Mouse (Mus musculus) ovary, postnatal 14 days (tissue): Measurements from ENCODE around the gene Tef.

Source experiments
- DNase-seq: peaks from one replicate; pipeline ENCODE4 v3.0.0; 2022; ENCODE audit warnings: low spot score

Tef gene

GRCm38 (mm10) chr15:81829208-81829580, 27.0 kb downstream of the Tef start:
- DNase-seq: no peak

- no peak for DNase-seq
These were observed 28.3 kb downstream of the Tef start for GRCm38 (mm10) chr15:81830530-81830929.

DNA sequence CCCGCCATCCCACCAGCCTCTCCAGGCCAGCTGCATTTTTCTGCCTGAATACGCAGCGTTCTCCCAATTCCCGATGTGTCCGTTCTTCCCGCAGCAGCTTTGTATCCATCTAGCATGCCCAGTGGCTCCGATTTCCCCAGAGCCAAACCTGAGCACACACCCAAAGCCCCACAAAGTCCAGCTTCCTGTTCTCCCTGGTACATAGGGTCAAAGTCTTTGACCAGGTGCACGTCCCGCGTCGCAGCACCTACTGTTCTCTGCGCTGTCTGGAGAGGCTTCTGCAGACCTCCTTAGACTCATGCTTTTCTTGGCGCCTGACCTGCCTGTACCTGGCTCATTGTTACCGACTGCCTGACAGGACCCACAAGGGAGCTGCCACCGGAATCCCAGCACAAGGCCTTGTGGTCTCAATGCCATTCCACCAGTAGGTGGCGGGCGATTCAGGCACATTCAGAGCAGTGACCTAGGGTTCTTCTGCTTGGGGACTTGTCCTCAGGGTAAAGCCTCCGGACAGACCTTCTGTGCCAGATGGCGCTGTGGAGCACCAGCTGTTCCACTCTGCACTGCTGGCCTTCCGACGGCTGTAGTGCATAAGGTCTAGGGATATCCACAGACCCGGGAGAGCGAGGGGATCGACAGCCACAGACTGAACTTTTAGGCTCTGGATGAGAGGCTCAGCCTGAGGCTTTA, 29.1 kb downstream of the Tef start:
- peak; percentile 77 for DNase-seq

- DNase-seq: no peak
These were observed 30.0 kb downstream of the Tef start for GRCm38 (mm10) chr15:81832219-81832618.

DNA sequence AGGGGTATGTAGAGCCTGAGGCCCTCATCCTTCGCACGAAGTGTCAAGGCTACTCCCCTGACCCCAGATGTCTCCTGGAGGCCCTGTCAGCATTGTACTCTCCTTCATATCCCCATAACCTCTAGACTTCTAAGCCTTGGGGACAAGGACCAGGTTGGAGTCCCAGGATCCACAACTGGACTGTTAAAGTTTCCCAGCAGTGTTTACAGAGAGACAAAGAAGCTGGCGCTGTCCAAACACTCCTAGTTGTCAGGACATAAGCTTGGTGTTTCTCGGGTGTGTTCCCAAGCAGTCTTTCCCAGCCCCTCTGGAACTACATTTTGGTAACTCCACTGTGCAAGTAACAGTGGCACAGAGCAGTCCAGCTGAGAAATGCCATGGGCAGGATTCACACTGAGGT, 31.3 kb downstream of the Tef start:
- DNase-seq: no peak

DNA sequence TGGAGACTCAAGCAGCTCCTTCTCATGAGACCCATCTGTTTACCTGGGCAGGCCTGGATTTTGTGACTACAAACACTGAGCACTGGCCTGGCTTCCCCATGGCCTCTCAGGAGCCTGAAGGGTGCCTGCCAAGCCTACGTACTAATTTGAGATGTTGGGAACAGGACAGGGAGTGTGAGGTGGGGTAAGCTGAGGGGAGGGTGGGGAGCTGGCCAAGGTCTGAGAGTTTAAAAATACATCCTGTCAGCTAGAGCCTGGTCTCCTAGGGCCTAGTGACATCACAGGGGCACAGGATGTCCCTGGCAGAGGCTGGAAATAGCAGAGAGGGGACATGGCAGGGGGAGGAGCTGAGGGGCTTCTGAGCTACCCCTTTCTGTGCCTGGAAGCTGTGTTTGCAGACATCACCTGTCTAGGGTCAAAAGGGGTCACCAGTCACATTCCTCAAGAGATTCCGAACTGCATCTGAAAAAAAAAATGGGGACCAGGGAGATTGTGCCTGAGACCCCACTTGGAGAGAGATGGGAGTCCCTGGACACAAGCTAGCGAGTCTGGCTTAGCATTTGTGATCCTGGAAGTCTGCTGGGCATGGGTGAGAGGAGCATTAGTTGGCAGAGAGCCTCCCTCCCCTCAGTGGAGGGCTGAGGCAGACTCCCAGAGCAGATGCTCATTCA, 32.1 kb downstream of the Tef start:
- no peak for DNase-seq

GRCm38 (mm10) chr15:81835007-81835880, 33.0 kb downstream of the Tef start:
- no peak for DNase-seq

- peak; percentile 69 for DNase-seq
These were observed 34.1 kb downstream of the Tef start for GRCm38 (mm10) chr15:81836124-81836821.

- no peak for DNase-seq
These were observed 35.0 kb downstream of the Tef start for GRCm38 (mm10) chr15:81836966-81837920.

DNA sequence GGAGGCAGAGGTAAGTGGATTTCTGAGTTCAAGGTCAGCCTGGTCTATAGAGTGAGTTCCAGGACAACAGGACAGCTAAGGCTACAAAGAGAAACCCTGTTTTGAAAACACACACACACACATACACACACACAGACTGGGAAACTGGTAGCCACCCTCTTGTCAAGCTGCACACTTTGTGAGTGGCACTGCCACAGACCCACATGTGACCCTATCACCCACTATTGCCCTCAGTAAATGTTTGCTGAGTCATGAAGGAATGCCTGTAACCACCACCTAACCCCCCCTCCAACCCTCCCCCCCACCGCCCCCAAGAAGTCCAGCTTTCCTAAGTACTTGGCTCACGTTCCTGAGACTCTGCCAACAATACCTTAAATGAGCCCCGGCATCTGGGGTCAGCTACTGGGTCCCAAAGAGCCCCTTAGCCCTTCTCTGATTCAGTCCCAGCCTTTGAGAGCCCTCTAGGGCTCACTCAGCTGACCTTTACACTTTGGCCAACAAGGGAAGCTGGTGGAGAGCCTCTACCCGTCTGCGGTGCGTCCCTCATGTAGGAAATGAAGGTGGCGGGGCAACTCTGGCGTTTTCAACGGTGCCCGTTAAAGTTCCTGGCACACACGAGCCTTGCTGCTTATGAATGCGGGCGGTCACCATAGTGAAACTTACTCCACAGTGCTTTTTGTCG, 36.5 kb downstream of the Tef start:
- DNase-seq: no peak

DNA sequence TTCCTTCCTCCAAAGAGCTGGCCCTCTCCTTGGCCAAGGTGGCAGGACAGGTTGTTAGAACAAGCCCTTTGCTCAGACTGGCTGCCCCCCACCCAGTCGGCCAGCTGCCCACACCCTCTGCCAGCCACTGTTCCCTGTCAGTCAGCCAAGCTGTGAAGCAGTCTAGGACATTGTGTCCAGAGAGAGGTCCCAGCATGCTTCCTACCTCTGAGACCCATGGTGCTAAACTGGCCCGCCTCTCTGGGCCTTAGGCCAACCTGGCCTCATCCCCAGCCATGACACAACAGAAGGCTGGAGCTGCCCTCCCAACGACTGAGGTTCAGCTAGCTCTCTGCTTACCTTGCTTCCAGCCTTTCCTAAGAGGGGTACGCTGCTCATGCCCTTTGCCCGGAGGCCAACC, 37.4 kb downstream of the Tef start:
- DNase-seq: peak; percentile 76

DNA sequence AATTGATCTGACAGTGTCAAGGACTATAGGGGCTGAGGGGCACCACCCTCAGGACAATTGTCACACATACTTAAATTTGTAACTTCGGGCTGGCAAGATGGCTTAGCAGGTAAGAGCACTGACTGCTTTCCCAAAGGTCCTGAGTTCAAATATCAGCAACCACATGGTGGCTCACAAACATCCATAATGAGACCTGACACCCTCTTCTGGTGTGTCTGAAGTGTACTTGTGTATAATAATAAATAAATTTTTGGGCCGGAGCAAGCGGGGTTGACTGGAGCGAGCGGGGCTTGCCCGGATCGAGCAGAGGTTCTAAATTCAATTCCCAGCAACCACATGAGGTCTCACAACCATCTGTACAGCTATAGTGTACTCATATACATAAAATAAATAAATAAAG, 38.1 kb downstream of the Tef start:
- no peak for DNase-seq

DNA sequence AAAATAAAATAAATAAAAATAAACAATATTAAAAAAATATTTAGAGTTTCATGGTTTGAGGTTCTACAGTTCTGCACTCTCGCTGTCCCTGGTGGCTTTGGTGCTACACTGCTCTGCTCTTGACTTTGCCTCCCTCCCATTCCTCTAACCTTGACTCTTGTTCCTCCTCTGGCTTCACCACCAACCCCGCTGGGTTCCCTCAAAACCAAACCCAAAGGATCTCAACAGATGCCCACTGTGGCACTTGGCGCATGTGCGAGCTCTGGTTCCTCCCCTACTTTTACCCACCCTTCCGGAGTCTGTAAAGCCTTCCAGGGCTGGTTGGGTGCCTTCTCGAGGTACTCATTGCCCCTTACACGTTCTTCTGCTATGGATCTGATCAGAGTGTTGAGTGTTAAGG, 40.1 kb downstream of the Tef start:
- DNase-seq: no peak

DNA sequence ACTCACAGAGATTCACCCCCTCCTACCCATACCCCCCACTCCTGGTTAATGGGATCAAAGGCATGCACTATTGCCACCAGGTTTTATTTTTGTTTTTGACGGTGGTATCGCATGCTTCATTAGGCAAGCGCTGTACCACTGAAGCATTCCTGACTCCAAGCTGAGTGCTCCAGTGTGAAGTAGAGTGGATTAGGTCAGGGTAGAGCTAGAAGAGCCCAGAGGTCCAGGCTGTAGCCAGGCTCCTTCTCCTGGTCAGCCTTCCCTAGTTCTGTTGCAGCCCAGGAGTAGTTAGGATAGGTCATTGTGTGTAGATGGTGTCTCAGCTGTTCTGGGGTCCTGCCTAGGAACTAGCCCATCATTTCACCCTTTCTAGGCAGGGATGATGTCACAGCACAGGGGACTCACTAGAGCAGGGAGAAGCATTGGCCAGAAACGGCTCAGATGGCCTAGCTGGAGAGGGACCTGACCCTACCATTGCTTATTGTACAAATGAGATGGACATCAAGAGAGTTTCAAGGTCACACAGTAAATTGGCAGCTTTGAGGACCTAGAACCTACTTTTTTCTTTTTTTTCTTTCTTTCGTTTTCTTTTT, 42.9 kb downstream of the Tef start:
- DNase-seq: no peak

DNA sequence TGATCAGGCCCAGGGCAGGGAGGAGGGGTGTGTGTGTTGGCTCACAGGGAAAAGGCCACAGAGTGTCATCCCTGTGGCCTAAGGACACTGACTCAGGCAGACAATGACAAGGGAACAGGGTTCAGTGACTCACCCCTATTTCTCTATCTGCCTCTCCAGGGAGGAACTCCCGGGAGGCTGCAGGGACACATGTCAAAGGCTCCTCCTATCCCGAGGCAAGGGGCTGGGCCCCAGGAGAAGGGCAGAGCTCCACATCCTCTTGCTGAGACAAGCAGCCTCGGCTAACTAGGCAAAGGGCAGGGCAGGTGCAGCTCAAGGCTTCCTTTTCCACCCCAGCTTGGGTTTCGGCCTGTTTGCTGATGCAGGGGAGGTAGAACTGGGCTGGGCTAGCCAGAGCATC, 43.5 kb downstream of the Tef start:
- no peak for DNase-seq

- DNase-seq: no peak
These were observed 44.5 kb downstream of the Tef start for GRCm38 (mm10) chr15:81846755-81847154.

GRCm38 (mm10) chr15:81847161-81847560, 44.9 kb downstream of the Tef start:
- DNase-seq: no peak

DNA sequence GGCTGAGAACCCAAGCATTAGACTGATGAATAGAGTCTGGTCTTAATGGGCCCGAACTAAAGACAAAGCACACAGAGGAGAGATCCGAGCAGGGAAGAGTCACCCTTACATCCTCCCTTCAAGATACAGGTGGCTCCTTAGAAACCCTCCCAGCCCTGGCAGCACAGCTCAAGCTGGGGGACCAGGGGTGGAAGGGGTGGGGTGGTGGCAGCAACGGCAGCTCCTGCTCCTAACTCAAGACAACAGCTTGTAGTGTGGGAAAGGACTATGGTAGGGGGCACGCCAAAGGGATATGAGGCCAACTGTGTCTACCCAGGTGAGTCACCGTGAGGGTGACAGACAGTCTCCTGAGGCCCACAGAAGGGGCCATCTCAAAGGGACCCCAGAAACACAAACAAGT, 45.6 kb downstream of the Tef start:
- DNase-seq: no peak

DNA sequence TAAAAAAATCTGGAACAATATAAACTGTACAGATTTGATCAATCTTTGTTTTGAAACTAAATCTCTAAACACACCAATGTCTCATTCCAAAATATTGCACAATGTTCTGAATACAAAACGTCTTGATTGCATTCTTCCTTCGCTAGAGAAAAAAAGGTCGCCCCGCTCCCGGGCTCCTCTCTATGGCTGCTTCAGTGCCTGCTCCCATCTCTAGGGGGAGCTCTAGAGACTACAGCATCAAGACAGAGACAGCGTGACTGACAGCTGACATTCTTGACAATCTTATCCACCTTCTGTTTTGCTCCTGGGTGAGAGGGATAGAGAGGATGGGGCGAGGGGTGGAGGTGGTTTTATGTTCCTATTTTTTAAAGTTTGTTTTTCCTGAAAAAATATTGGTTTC, 46.1 kb downstream of the Tef start:
- DNase-seq: no peak

- no peak for DNase-seq
These were observed 46.9 kb downstream of the Tef start for GRCm38 (mm10) chr15:81849104-81849503.
